Mouse (Mus musculus): ENCODE results near the gene Armc10. TPM values are rescaled to one million over a fixed set of nuclear protein-coding genes. Genes with fewer than 3 reads are reported as not detected.

Armc10 gene
- polyA plus RNA-seq, 1 experiment: 91.6 TPM

GRCm38 (mm10) chr5:21669307-21669706, 23.7 kb downstream of the Armc10 start:
- no peak for TF ChIP-seq POLR2A (IDR thresholded peaks at IDR 0.05; ENCODE audit: borderline replicate concordance, extremely low read depth, insufficient read depth, insufficient read length, poor library complexity, severe bottlenecking)
- no peak for TF ChIP-seq CTCF (IDR thresholded peaks at IDR 0.05; ENCODE audit: borderline replicate concordance, extremely low read depth, insufficient read depth, insufficient read length)
- no peak for DNase-seq (ENCODE audit: low read depth)

DNA sequence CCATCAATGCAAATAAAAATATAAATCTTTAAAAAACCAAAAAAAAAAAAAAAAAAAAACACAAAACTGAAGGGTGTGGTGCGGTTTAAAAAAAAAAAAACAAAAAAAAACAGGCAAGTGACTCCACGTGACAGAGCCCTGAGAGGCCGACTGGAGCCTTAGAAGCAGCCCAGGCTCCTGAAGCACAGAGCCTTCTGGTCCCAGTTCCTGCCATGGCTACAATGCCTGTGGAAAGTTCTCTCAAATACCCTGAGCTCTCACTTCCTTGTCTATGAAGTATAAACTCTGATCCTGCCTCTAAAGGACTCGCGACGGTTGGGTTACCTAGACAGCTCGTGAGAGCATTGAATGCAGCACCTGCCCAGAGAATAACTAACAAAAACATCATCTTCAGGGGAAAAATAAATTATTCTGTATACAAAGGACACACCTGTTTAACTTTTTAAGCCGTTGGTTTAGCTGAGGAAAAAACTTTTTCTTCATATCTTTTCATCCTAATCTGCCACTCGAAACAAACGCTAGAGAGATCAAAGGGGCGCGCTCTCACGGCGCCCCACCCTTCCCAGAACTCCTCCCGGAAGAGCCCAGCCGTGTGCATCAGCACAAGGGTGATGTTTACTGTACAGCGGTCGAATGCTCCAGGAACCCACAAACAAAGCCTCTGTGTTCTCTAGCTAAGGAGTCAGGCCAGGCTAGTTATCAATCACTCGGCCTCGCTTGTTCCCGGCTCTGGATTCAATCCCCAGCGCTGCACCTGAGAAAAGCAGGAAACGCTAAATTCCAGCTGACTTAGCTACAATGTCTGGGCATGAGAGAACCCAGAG, 27.4 kb downstream of the Armc10 start:
- DNase-seq (ENCODE audit: low read depth): peak; percentile 35
- no peak for TF ChIP-seq CTCF (IDR thresholded peaks at IDR 0.05; ENCODE audit: borderline replicate concordance, extremely low read depth, insufficient read depth, insufficient read length)
- TF ChIP-seq POLR2A (IDR thresholded peaks at IDR 0.05; ENCODE audit: borderline replicate concordance, extremely low read depth, insufficient read depth, insufficient read length, poor library complexity, severe bottlenecking): no peak

- no peak for TF ChIP-seq POLR2A (IDR thresholded peaks at IDR 0.05; ENCODE audit: borderline replicate concordance, extremely low read depth, insufficient read depth, insufficient read length, poor library complexity, severe bottlenecking)
- TF ChIP-seq CTCF (IDR thresholded peaks at IDR 0.05; ENCODE audit: borderline replicate concordance, extremely low read depth, insufficient read depth, insufficient read length): no peak
- DNase-seq (ENCODE audit: low read depth): peak; percentile 48
Measured at GRCm38 (mm10) chr5:21673742-21674141, 28.1 kb downstream of the Armc10 start.

DNA sequence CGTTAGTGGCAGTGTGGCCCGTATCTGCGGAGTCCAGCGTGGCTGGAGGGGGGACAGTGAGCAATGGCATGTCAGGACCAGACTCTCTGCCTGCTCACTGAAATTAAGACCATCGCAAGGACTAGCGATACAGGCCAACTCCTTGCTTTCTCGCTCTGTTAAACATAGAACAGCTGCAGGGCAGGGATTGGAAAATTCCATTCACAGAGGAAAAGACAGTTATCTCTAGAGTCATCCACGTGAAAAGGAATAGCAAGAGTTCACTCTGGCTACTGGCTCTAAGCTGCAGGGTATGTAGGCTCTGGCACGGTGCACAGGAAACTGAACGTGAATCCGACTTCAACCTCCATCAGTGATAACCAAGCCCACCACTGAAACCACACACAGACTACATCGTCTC, 29.4 kb downstream of the Armc10 start:
- TF ChIP-seq POLR2A (IDR thresholded peaks at IDR 0.05; ENCODE audit: borderline replicate concordance, extremely low read depth, insufficient read depth, insufficient read length, poor library complexity, severe bottlenecking) (no peak), CTCF (IDR thresholded peaks at IDR 0.05; ENCODE audit: borderline replicate concordance, extremely low read depth, insufficient read depth, insufficient read length) (no peak)
- DNase-seq (ENCODE audit: low read depth): no peak

DNA sequence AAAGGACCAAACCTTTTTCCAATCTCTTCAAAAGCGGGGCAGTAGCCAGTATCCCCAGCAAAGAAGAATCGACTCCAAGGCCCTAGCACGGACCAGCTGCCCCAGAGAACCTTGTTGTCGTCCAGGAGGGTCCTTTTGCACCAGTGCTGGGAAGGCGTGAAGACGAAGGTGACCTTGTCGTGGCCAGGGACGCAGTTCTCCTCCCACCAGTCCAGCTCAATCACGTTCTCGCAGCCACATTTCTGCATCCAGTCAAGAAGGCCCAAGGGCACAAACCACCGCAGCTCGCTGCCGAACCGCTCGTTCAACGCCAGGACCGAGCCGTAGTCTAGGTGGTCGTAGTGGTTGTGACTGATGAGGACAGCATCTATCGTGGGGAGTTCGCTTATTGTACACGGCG, 29.9 kb downstream of the Armc10 start:
- TF ChIP-seq POLR2A (IDR thresholded peaks at IDR 0.05; ENCODE audit: borderline replicate concordance, extremely low read depth, insufficient read depth, insufficient read length, poor library complexity, severe bottlenecking) (no peak), CTCF (IDR thresholded peaks at IDR 0.05; ENCODE audit: borderline replicate concordance, extremely low read depth, insufficient read depth, insufficient read length) (no peak)
- DNase-seq (ENCODE audit: low read depth): no peak

DNA sequence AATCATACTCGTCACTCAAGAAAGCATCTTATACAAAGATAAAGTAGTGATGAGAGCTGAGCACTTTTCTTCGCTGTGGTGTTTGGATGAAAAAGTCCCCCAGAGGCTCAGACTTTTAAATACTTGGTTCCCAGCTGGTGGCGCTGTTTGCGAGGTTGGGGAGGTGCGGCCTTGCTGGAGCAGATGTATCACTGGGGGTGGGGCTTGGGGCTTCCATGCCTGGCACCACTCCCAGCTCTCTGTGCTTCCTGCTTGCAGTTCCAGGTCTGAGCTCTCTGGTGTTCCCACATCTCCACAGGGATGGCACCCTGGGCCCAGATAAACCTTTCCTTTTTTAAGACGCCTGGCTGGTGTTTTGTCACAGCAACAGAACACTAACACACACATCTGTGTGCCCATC, 32.3 kb downstream of the Armc10 start:
- no peak for DNase-seq (ENCODE audit: low read depth)
- TF ChIP-seq POLR2A (IDR thresholded peaks at IDR 0.05; ENCODE audit: borderline replicate concordance, extremely low read depth, insufficient read depth, insufficient read length, poor library complexity, severe bottlenecking) (no peak), CTCF (IDR thresholded peaks at IDR 0.05; ENCODE audit: borderline replicate concordance, extremely low read depth, insufficient read depth, insufficient read length) (no peak)

- TF ChIP-seq POLR2A (IDR thresholded peaks at IDR 0.05; ENCODE audit: borderline replicate concordance, extremely low read depth, insufficient read depth, insufficient read length, poor library complexity, severe bottlenecking) (no peak), CTCF (IDR thresholded peaks at IDR 0.05; ENCODE audit: borderline replicate concordance, extremely low read depth, insufficient read depth, insufficient read length) (no peak)
- DNase-seq (ENCODE audit: low read depth): no peak
Measured at GRCm38 (mm10) chr5:21678363-21678762, 32.8 kb downstream of the Armc10 start.

- no peak for TF ChIP-seq CTCF (IDR thresholded peaks at IDR 0.05; ENCODE audit: borderline replicate concordance, extremely low read depth, insufficient read depth, insufficient read length)
- no peak for TF ChIP-seq POLR2A (IDR thresholded peaks at IDR 0.05; ENCODE audit: borderline replicate concordance, extremely low read depth, insufficient read depth, insufficient read length, poor library complexity, severe bottlenecking)
- no peak for DNase-seq (ENCODE audit: low read depth)
Measured at GRCm38 (mm10) chr5:21680029-21680428, 34.4 kb downstream of the Armc10 start.

GRCm38 (mm10) chr5:21680940-21681339, 35.3 kb downstream of the Armc10 start:
- DNase-seq (ENCODE audit: low read depth): no peak
- TF ChIP-seq POLR2A (IDR thresholded peaks at IDR 0.05; ENCODE audit: borderline replicate concordance, extremely low read depth, insufficient read depth, insufficient read length, poor library complexity, severe bottlenecking): no peak
- TF ChIP-seq CTCF (IDR thresholded peaks at IDR 0.05; ENCODE audit: borderline replicate concordance, extremely low read depth, insufficient read depth, insufficient read length): no peak

GRCm38 (mm10) chr5:21683811-21684210, 38.2 kb downstream of the Armc10 start:
- TF ChIP-seq CTCF (IDR thresholded peaks at IDR 0.05; ENCODE audit: borderline replicate concordance, extremely low read depth, insufficient read depth, insufficient read length): no peak
- TF ChIP-seq POLR2A (IDR thresholded peaks at IDR 0.05; ENCODE audit: borderline replicate concordance, extremely low read depth, insufficient read depth, insufficient read length, poor library complexity, severe bottlenecking): no peak
- no peak for DNase-seq (ENCODE audit: low read depth)

DNA sequence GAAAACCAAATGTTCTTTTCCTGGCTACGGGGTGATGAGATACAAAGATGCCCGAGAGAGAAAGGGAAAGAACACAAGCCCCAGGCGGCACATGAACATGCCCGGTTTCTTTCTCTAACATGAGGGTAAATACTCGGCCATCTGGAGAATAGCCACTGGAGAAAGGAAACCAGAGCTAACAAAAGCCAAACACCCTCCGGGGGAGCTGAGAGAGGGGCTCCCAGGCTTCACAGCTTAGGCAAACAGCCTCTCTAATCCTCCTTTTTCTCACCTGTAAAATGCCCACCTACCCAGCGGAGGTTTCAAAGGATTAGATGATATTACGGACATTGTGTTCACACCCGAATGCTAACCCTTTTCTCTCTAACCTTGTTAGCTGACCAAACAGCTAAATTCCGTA, 39.4 kb downstream of the Armc10 start:
- DNase-seq (ENCODE audit: low read depth): no peak
- TF ChIP-seq POLR2A (IDR thresholded peaks at IDR 0.05; ENCODE audit: borderline replicate concordance, extremely low read depth, insufficient read depth, insufficient read length, poor library complexity, severe bottlenecking) (no peak), CTCF (IDR thresholded peaks at IDR 0.05; ENCODE audit: borderline replicate concordance, extremely low read depth, insufficient read depth, insufficient read length) (no peak)

DNA sequence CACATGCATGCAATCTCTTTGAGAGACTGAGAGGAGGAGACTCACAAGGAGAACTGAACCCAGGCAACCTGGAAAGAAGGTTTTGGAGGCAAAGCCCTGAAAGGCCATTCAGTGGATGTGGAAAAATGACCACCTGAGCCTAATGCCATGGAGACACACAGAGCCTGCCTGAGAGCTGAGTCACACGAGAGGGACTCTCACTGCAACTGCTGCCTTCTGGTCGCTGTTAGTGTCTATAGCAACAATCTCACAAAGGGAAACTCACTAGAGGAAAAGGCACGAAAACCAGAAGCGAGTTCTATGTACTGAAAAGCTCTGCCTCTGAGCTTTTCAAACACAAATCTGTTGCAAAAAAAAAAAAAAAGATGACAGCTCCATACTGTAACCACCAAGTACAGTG, 41.4 kb downstream of the Armc10 start:
- peak; percentile 20 for DNase-seq (ENCODE audit: low read depth)
- no peak for TF ChIP-seq POLR2A (IDR thresholded peaks at IDR 0.05; ENCODE audit: borderline replicate concordance, extremely low read depth, insufficient read depth, insufficient read length, poor library complexity, severe bottlenecking)
- no peak for TF ChIP-seq CTCF (IDR thresholded peaks at IDR 0.05; ENCODE audit: borderline replicate concordance, extremely low read depth, insufficient read depth, insufficient read length)
